Mouse (Mus musculus) urinary bladder, postnatal 10 days (tissue): Measurements from ENCODE around the gene Usp46.
"Not testable (repeated sequence)": the region's sequence is repeated elsewhere in the genome, so short reads cannot be mapped to it uniquely, and the experiment has no call there.

ENCODE experiments used
- DNase-seq: peaks from one replicate; pipeline ENCODE4 v3.0.0; 2022; ENCODE audit warnings: low spot score

The Usp46 gene

GRCm38 (mm10) chr5:74067831-74068713, at the start of gene Usp46:
Gene Usp46 (minus strand): TSS chr5:74068431.
- DNase-seq: peak; percentile 51

- DNase-seq: no peak
These were observed 45.9 kb upstream of the Usp46 start for GRCm38 (mm10) chr5:74113961-74114689.

GRCm38 (mm10) chr5:74105445-74105844, 37.2 kb upstream of the Usp46 start:
- no peak for DNase-seq

GRCm38 (mm10) chr5:74101761-74102160, 33.5 kb upstream of the Usp46 start:
- DNase-seq: no peak

- no peak for DNase-seq
These were observed 30.8 kb upstream of the Usp46 start for GRCm38 (mm10) chr5:74099046-74099445.

GRCm38 (mm10) chr5:74097854-74098220, 29.6 kb upstream of the Usp46 start:
- no peak for DNase-seq

GRCm38 (mm10) chr5:74097116-74097853, 29.1 kb upstream of the Usp46 start:
- no peak for DNase-seq

GRCm38 (mm10) chr5:74096060-74096459, 27.8 kb upstream of the Usp46 start:
- no peak for DNase-seq

- no peak for DNase-seq
These were observed 27.4 kb upstream of the Usp46 start for GRCm38 (mm10) chr5:74095611-74096010.

- DNase-seq: no peak
These were observed 26.7 kb upstream of the Usp46 start for GRCm38 (mm10) chr5:74094841-74095437.

GRCm38 (mm10) chr5:74093556-74094428, 25.6 kb upstream of the Usp46 start:
- no peak for DNase-seq

GRCm38 (mm10) chr5:74092833-74093555, 24.8 kb upstream of the Usp46 start:
- DNase-seq: peak; percentile 62

- DNase-seq: no peak
These were observed 24.2 kb upstream of the Usp46 start for GRCm38 (mm10) chr5:74092481-74092832.

GRCm38 (mm10) chr5:74089643-74090042, 21.4 kb upstream of the Usp46 start:
- no peak for DNase-seq

GRCm38 (mm10) chr5:74081756-74082155, 13.5 kb upstream of the Usp46 start:
- no peak for DNase-seq

- no peak for DNase-seq
These were observed 10.8 kb upstream of the Usp46 start for GRCm38 (mm10) chr5:74078861-74079615.

- DNase-seq: no peak
These were observed 10.2 kb upstream of the Usp46 start for GRCm38 (mm10) chr5:74078400-74078799.

GRCm38 (mm10) chr5:74077959-74078358, 9.7 kb upstream of the Usp46 start:
- DNase-seq: no peak

- no peak for DNase-seq
These were observed 8.5 kb upstream of the Usp46 start for GRCm38 (mm10) chr5:74076759-74077158.

GRCm38 (mm10) chr5:74070564-74070963, 2.3 kb upstream of the Usp46 start:
- DNase-seq: not testable (repeated sequence)
